Comparison of ENCODE assay signal across 13 mouse cellular contexts in genomic region chr5:107684380-107684779, GRCm38 (mm10). TPM values are rescaled to one million over a fixed set of nuclear protein-coding genes. Genes with fewer than 3 reads are reported as not detected.
DNase-seq lines count a peak whose midpoint lies in the region; ATAC-seq and TF ChIP-seq lines count a peak whose summit lies in the region.
"Had no signal": no experiment of that assay in that cellular context is flagged by ENCODE, and none has a peak within 500 bp of the region (broad histone marks: within the 10 kb centered on the region; RNA-seq: fewer than 3 reads in every experiment).

No protein-coding gene starts in this region.

- no peaks in the 10 kb centered on the region for H3K79me2 ChIP-seq in heart, adult 2 months (replicated peaks; ENCODE audit: control insufficient read depth, insufficient read depth, low read length)

- DNase-seq in heart, adult 2 months, result no peak
- no peak for DNase-seq in heart, postnatal 36 days
- no peak for DNase-seq in liver, postnatal 0 days
- DNase-seq in liver, result no peak
- DNase-seq in 3T3-L1 (ENCODE audit: low read depth, low spot score), result peak; percentile 39
- DNase-seq in frontal cortex, postnatal 14 days (ENCODE audit: low spot score in 2 of 2), result no peak
- DNase-seq: kidney, postnatal 4 days had no signal

- no peak for TF ChIP-seq POLR2A in heart, adult 2 months (IDR thresholded peaks at IDR 0.05; ENCODE audit: insufficient read depth, low read depth, low read length)
- no peak for TF ChIP-seq POLR2A in bone marrow, adult 2 months (IDR thresholded peaks at IDR 0.05; ENCODE audit: borderline replicate concordance, control insufficient read depth, low read depth, low read length)

- peaks cover 1% of the 10 kb centered on the region; the same call in 1 of the 2 replicates for H3K4me1 ChIP-seq in heart, adult 2 months (ENCODE audit: control insufficient read depth, insufficient read depth, low read length)
- H3K4me1 ChIP-seq in liver, postnatal 0 days (ENCODE audit: insufficient read depth), result peaks cover 6% of the 10 kb centered on the region; the same call in 1 of the 2 replicates
- H3K4me1 ChIP-seq in bone marrow, adult 2 months (ENCODE audit: control insufficient read depth, insufficient read depth, low read length), result peaks cover 3% of the 10 kb centered on the region
- H3K4me1 ChIP-seq in heart, embryonic 11.5 days (ENCODE audit: control insufficient read depth, insufficient read depth, low read length), result 0 out of 2 replicates have a peak, but pooled peaks cover 4% of the 10 kb centered on the region

- H3K9me3 ChIP-seq in liver, postnatal 0 days (ENCODE audit: low read length), result no peaks in the 10 kb centered on the region
- no peaks in the 10 kb centered on the region for H3K9me3 ChIP-seq in heart, embryonic 11.5 days (replicated peaks; ENCODE audit: control insufficient read depth, low read length)
- H3K9me3 ChIP-seq: hindbrain, embryonic 13.5 days had no signal

- H3K9ac ChIP-seq in heart, adult 2 months (ENCODE audit: low read depth, low read length), result no peak overlapping the region
- no peak overlapping the region for H3K9ac ChIP-seq in liver, postnatal 0 days (replicated peaks)
- no peak overlapping the region for H3K9ac ChIP-seq in heart, embryonic 11.5 days (ENCODE audit: low read depth, low read length)
- H3K9ac ChIP-seq: hindbrain, embryonic 13.5 days had no signal

- WGBS in heart, adult 2 months, result 55% methylated on average over 2 of the region's 2 CpGs
- 43% methylated on average over 2 of the region's 2 CpGs for WGBS in liver, postnatal 0 days (ENCODE audit: insufficient replicate concordance)
- 35% methylated on average over 2 of the region's 2 CpGs for WGBS in bone marrow, adult 2 months
- 71% methylated on average over 2 of the region's 2 CpGs for WGBS in heart, embryonic 11.5 days (ENCODE audit: insufficient replicate concordance)

- no peak overlapping the region for H3K4me2 ChIP-seq in liver, postnatal 0 days (ENCODE audit: low read depth, low read length)
- H3K4me2 ChIP-seq in heart, embryonic 11.5 days, result no peak overlapping the region
- H3K4me2 ChIP-seq: hindbrain, embryonic 13.5 days had no signal

- H3K4me3 ChIP-seq in heart, adult 2 months, result no peak overlapping the region
- H3K4me3 ChIP-seq in liver, postnatal 0 days (ENCODE audit: low read depth, low read length), result no peak overlapping the region
- H3K4me3 ChIP-seq in bone marrow, adult 2 months (replicated peaks; ENCODE audit: control insufficient read depth, low read depth, low read length), result no peak overlapping the region
- no peak overlapping the region for H3K4me3 ChIP-seq in heart, embryonic 11.5 days (ENCODE audit: low read depth, low read length)
- H3K4me3 ChIP-seq: hindbrain, embryonic 13.5 days had no signal

- no peaks in the 10 kb centered on the region for H3K27me3 ChIP-seq in heart, adult 2 months (ENCODE audit: control insufficient read depth, insufficient read depth, low read length)
- 0 out of 2 replicates have a peak, but pooled peaks cover 3% of the 10 kb centered on the region for H3K27me3 ChIP-seq in liver, postnatal 0 days (ENCODE audit: insufficient read depth, low read length)
- peaks cover 3% of the 10 kb centered on the region; the same call in 1 of the 2 replicates for H3K27me3 ChIP-seq in heart, embryonic 11.5 days (ENCODE audit: control insufficient read depth, insufficient read depth, low read length)

- no peaks in the 10 kb centered on the region for H3K36me3 ChIP-seq in heart, adult 2 months (ENCODE audit: control insufficient read depth, insufficient read depth, low read length)
- no peaks in the 10 kb centered on the region for H3K36me3 ChIP-seq in liver, postnatal 0 days (replicated peaks; ENCODE audit: insufficient read depth, low read length)
- no peaks in the 10 kb centered on the region for H3K36me3 ChIP-seq in heart, embryonic 11.5 days (ENCODE audit: control insufficient read depth, insufficient read depth, low read length)
- H3K36me3 ChIP-seq: hindbrain, embryonic 13.5 days had no signal

- TF ChIP-seq CTCF in heart, adult 2 months (IDR thresholded peaks at IDR 0.05), result peak; percentile 48
- peak; percentile 60 for TF ChIP-seq CTCF in liver, postnatal 0 days (IDR thresholded peaks at IDR 0.05; ENCODE audit: low read depth)
- TF ChIP-seq CTCF in bone marrow, adult 2 months (IDR thresholded peaks at IDR 0.05; ENCODE audit: control insufficient read depth, insufficient read depth, low read length), result 0 out of 2 replicates have a peak, but pooled peaks have one; percentile 23

- H3K27ac ChIP-seq in heart, adult 2 months, result no peak overlapping the region
- no peak overlapping the region for H3K27ac ChIP-seq in liver, postnatal 0 days (ENCODE audit: low read depth)
- H3K27ac ChIP-seq in bone marrow, adult 2 months (ENCODE audit: control insufficient read depth, insufficient read depth, low read depth, low read length, poor library complexity), result no peak overlapping the region
- H3K27ac ChIP-seq in heart, embryonic 11.5 days (ENCODE audit: low read depth, low read length), result no peak overlapping the region
- H3K27ac ChIP-seq: hindbrain, embryonic 13.5 days; macrophage had no signal

- no peak for ATAC-seq in liver, postnatal 0 days
- no peak for ATAC-seq in heart, embryonic 11.5 days (replicated peaks; ENCODE audit: insufficient number of reproducible peaks, low FRiP score, low TSS enrichment)

- no peak for TF ChIP-seq EP300 in heart, adult 2 months (IDR thresholded peaks at IDR 0.05; ENCODE audit: insufficient read depth, low read depth, low read length)
- TF ChIP-seq EP300 in liver, postnatal 0 days (IDR thresholded peaks at IDR 0.05; ENCODE audit: low read depth), result no peak

- intact Hi-C loops in heart, adult 2 months (cut with DNase I), result no loop called here
- intact Hi-C loops in heart, postnatal 36 days (cut with DNase I), result loop anchor here (2.0 kb wide), 1 partner anchor 206 kb away; no protein-coding TSS in a partner anchor

RNA-seq across cellular contexts. Expression of gene Gfi1, which starts 41.5 kb away (rescaled TPM):
- not detected for total RNA-seq in heart, adult 2 months (2021)
- polyA plus RNA-seq in heart, adult 2 months (2012; rRNA removed), result 0.09 and 0.16 TPM in 2 replicates
- total RNA-seq in heart, postnatal 36 days (2021), result not detected
- polyA plus RNA-seq in liver, postnatal 0 days (2015; fragmentation: Nextera tagmentation; extraction: Ambion mirVana), result 1.3 and 1.4 TPM in 2 replicates
- polyA plus RNA-seq in bone marrow, adult 2 months (2011; ENCODE audit: insufficient read depth, insufficient read length, low replicate concordance, missing spikeins), result 9.0 and 21.1 TPM in 2 replicates
- not detected in 2 replicates for polyA plus RNA-seq in heart, embryonic 11.5 days (2014; fragmentation: Nextera tagmentation; extraction: Ambion mirVana)
- total RNA-seq: left cerebral cortex, postnatal 14 days had no signal
- polyA plus RNA-seq: hindbrain, embryonic 13.5 days; neural tube, embryonic 11.5 days had no signal
